8 mouse cellular contexts compared by ENCODE assay signal in the genomic region with DNA sequence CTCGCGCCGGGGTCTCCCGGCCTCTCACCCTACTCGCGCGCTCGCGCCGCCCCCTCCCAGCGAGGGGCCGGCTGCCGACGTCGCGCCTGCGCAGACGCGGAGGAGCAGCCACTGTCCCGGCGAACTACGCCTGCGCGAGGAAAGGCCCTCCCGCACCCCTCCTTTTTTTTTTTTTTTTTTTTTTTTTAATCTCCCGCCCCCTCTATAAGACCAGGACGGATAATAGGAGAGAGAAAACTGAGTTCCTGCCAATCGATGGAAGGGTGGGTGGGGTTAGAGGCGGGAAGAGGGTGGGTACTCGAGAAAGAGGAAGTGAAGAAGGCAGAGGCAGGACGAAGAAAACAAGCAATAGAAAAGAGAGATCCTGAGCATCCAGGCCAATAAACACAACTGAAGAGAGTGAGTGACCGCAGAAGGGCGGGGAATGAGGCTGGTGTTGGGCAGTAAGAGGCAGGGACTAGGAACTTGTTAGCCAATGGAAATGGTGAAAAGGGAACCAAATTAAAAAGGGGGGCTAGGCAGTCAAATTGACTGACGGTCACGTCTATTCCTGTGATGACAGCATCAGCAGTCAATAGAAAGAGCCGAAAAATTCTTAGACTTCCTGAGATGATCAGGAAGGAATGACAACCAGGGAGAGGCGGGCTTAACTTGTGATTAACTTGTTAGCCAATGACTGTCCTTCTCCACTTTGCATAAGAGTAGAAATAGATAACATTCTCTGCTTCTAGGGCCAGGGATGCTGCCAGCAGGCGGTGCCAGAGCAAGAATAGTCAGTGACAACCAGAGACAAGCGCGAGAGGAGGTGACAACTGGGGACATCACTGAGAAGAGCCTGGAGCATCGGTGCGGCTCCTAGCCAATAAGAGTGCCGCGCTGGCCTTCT. TPM values are rescaled to one million over a fixed set of nuclear protein-coding genes. Genes with fewer than 3 reads are reported as not detected.
DNase-seq lines count a peak whose midpoint lies in the region; ATAC-seq lines count a peak whose summit lies in the region.

TSS of gene Mylpf (plus strand) at position 338 of the 886 bp plus-strand sequence.

- peak within 1 kb of the TSS; percentile 89 for H3K27ac ChIP-seq in hindbrain, embryonic 12.5 days

- peaks cover 5% of the 10 kb centered on the region for H3K27me3 ChIP-seq in hindbrain, embryonic 12.5 days

- ATAC-seq in hindbrain, embryonic 12.5 days (ENCODE audit: low FRiP score), result peak; percentile 95

- H3K4me1 ChIP-seq in hindbrain, embryonic 12.5 days, result peaks cover 28% of the 10 kb centered on the region

- H3K4me3 ChIP-seq in hindbrain, embryonic 12.5 days, result peak within 1 kb of the TSS; percentile 98

- peaks cover 6% of the 10 kb centered on the region for H3K36me3 ChIP-seq in hindbrain, embryonic 12.5 days

- no peaks in the 10 kb centered on the region for H3K9me3 ChIP-seq in hindbrain, embryonic 12.5 days (replicated peaks)

- H3K4me2 ChIP-seq in hindbrain, embryonic 12.5 days (replicated peaks), result peak within 1 kb of the TSS; percentile 93

- under 1% methylated on average over 44 of the region's 44 CpGs for WGBS in hindbrain, embryonic 12.5 days

- DNase-seq in NIH3T3 (ENCODE audit: low read depth), result peak; percentile 95
- peak; percentile 96 to 98 for DNase-seq in cerebellum, postnatal 10 days
- DNase-seq in frontal cortex, postnatal 10 days (ENCODE audit: low spot score in 2 of 2), result peak; percentile 90 to 97
- peak; percentile 86 to 98 for DNase-seq in layer of hippocampus, postnatal 14 days (ENCODE audit: low spot score in 2 of 2)
- DNase-seq in lung, postnatal 14 days, result peak; percentile 95
- peak; percentile 88 for DNase-seq in retina, adult 2 months (ENCODE audit: low read depth, low spot score)
- DNase-seq in thymus, postnatal 36 days, result peak; percentile 95 to 97

- peak within 1 kb of the TSS; percentile 97 for H3K9ac ChIP-seq in hindbrain, embryonic 12.5 days

RNA-seq across cellular contexts. Expression of gene Mylpf, which starts in this region (rescaled TPM):
- 19.5 and 46.1 TPM in 2 replicates for polyA plus RNA-seq in hindbrain, embryonic 12.5 days (2016; fragmentation: Nextera tagmentation; extraction: Ambion mirVana)
- 1 to 10 TPM; 1.0 to 1.5 TPM for total RNA-seq in layer of hippocampus, postnatal 14 days (2021)

Comparison
In these comparisons a context has a peak if more than half of its experiments do, and no peak if none do; other contexts are left out.
1. Peak in every context shown above with its lines: DNase-seq, ATAC-seq, H3K4me3 ChIP-seq and H3K27ac ChIP-seq.